Mouse (Mus musculus) T-helper 2 cell (primary cell): ENCODE measurements around the gene Serpina3i.
"Not testable (repeated sequence)": the region's sequence is repeated elsewhere in the genome, so short reads cannot be mapped to it uniquely, and the experiment has no call there.

Source experiments
- in situ Hi-C: fragments of 300-600 bp; cut with MboI, MseI; formaldehyde crosslinking; loops from one replicate; pipeline ENCODE4 v1.15.1; 2025; ENCODE audit warnings: high pct_unique_total_duplicates

The Serpina3i gene

GRCm38 (mm10) chr12:104262863-104263262 is at the start of gene Serpina3i:
Gene Serpina3i, plus strand, starts transcription at chr12:104263122.
- in situ Hi-C loops: no loop called here

- in situ Hi-C loops: no loop called here
These were observed 49.1 kb upstream of the Serpina3i start for GRCm38 (mm10) chr12:104213689-104214444.

DNA sequence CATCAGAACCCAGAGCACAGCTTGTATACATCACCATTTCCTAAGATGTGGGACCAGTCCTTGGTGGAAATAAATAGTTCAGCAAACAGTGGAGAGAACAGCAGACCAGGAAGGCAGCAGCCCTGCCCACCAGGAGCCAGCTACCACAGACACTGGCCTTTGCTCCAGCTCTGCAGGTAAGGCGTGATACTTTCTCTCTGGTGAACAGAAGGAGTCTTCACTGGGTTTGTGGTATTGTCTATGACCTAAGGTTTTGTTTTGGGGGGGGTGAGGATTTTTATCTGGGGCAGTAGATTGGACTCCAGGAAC is 48.5 kb upstream of the Serpina3i start, which contains the start of gene Serpina3f:
Serpina3f (plus strand) TSS at position 100 of the 309 bp plus-strand sequence.
- in situ Hi-C loops: no loop called here

GRCm38 (mm10) chr12:104215249-104215648 is 47.7 kb upstream of the Serpina3i start:
- in situ Hi-C loops: no loop called here

DNA sequence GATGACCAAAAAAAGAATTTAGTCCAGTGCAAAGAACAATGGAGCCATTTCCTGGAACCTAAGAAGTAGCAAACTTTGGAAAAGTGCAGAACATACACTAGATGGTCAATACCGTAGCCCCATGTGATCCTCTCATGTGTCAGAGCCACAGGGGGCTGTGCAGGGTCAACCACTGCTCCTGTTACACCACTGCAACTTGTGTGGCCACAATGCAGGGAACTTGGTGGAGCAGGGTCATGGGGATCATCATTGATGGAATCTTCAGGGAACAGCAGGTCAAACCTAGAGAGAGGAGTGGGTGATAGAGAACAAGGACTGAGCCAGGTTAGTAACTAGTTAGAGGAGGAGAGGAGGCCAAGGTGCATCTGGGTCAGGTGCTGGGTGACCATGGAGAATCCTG is 41.3 kb upstream of the Serpina3i start:
- in situ Hi-C loops: no loop called here

DNA sequence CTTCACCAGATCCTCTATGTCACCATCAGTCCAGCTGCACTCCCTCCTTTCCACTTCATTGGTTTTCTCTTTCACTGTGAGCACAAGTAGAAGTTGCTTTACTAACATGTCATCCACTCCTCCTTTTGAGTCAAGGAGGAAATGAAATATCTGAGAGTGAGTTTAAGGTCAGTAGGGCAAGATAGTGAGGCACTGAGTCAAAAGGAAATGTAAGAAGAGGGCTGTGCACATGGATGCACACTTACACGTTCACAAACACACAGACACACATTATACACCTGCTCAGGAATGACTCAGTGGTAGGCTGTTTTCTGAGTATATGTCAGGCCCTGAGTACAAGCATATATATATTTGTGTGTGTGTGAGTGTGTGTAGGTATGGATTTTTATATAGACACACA is 39.2 kb upstream of the Serpina3i start:
- in situ Hi-C loops: no loop called here

GRCm38 (mm10) chr12:104224598-104225300 is 38.2 kb upstream of the Serpina3i start:
- in situ Hi-C loops: no loop called here

- in situ Hi-C loops: no loop called here
These were observed 32.2 kb upstream of the Serpina3i start for GRCm38 (mm10) chr12:104230762-104231161.

DNA sequence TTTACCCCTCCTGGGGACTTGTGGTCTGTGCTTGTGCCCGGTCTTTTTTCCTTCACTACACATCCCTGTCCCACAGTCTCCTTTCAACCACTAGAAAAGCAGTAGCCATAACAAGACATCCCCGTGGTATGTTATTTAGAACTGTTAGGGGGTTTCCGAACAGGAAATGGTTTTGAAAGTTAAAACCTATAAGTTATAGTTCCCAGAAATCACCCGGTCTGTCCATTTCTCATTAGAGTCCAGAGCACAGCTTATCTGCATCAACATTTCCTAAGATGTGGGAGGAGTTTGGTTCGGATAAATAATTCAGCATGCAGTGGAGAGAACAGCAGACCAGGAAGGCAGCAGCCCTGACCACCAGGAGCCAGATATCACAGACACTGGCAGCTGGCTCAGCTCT is 27.0 kb upstream of the Serpina3i start, which contains the start of gene Serpina3g:
Serpina3g (plus strand) TSS at position 331 of the 400 bp plus-strand sequence.
- in situ Hi-C loops: no loop called here

DNA sequence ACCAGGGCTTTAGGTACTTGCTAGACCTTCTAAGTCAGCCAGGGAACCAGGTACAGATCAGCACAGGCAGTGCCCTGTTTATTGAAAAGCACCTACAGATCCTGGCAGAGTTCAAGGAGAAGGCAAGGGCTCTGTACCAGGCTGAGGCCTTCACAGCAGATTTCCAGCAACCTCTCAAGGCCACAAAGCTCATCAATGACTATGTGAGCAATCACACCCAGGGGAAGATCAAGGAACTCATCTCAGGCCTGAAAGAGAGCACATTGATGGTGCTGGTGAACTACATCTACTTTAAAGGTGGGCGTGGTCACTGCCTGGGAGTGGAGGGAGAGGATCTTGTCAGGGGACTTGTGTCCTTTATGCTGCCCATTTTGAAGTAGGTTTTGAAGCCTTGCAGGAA is 24.9 kb upstream of the Serpina3i start:
- in situ Hi-C loops: not testable (repeated sequence)

DNA sequence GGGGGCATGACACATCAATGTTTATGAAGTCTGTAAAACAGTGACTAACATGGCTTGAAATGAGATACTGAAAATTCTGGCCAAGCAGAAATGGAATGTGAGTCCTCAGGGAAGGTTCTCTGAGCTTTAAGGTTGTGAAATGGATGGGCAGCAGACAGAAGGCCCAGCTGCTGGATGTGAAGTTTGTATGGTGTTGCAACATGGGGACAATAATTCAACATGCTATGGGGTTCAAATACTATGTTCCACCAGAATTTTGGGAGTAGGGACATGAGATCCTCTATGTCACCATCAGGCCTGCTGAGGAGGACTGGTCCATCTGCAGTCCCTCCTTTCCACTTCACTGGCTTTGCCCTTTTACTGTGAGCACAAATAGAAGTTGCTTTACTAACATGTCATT is 19.6 kb upstream of the Serpina3i start:
- in situ Hi-C loops: no loop called here

- in situ Hi-C loops: no loop called here
These were observed 17.8 kb upstream of the Serpina3i start for GRCm38 (mm10) chr12:104245092-104245491.

- in situ Hi-C loops: no loop called here
These were observed 17.3 kb upstream of the Serpina3i start for GRCm38 (mm10) chr12:104245595-104245994.

GRCm38 (mm10) chr12:104247553-104248002 is 15.3 kb upstream of the Serpina3i start:
- in situ Hi-C loops: no loop called here

GRCm38 (mm10) chr12:104248231-104248630 is 14.7 kb upstream of the Serpina3i start:
- in situ Hi-C loops: no loop called here

DNA sequence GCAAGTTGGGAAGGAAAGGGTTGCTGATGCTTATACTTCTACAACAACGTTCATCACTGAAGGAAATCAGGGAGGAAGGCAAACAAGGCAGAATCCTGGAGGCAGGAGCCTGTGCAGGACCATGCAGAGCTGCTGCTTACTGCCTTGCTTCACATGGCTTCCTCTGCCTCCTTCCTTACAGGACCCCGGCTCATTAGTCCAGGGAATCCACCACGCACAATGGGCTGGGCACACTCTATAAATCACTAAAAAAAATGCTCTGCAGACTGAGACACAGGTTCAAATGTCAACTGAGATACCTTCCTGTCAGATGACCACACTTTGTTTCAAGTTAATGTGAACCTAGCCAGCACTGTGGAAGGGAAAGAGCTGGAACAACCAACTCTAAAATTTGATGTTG is 1.9 kb upstream of the Serpina3i start:
- in situ Hi-C loops: no loop called here

DNA sequence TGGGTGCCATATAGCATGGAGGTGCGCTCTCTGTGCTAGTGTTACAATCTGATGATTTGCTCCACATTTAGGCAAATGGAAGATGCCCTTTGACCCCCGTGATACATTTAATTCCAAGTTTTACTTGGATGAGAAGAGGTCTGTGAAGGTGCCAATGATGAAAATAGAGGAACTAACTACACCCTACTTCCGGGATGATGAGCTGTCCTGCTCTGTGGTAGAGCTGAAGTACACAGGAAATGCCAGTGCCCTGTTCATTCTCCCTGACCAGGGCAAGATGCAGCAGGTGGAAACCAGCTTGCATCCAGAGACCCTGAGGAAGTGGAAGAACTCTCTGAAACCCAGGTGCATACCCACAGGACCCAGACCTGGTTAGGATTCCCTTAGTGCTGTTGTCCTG is 3.5 kb downstream of the Serpina3i start:
- in situ Hi-C loops: no loop called here

GRCm38 (mm10) chr12:104278216-104279055 is 15.5 kb downstream of the Serpina3i start:
- in situ Hi-C loops: no loop called here

DNA sequence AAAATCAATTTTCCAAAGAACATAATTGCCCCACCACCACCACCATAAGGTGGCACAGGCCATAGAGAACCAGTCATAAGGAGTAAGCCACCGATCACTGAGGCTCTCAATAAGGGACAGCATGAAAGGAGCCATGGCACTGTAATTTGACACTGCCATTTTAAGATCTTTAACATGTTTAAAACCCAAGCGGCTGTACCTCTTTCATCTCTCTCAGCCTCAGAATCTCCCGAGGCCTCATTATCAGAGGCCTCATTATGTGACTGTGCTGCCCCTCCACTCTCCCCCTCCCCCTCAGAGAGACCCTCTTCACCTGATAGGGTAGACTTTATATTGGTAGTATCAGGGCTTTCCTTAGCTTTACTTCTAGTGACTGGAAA is 16.1 kb downstream of the Serpina3i start:
- in situ Hi-C loops: no loop called here

DNA sequence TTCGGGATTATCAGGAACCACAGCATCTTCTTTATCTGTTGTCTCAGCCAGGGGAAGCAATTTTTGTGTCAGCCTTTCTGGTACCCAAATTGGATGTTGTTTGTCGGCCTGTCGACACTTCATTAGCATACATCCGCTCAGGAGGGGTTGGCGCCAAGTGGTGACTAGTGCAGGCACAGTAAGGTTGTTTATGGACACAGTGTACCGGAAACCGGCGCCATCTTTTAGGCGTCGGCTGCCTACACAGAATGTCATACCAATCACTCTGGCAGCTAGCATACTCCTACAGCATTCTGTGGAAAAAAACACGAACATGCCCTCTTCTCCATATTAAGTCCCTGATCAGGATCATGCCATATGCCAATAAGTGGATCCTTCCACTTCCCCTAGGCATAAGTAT is 20.5 kb downstream of the Serpina3i start:
- in situ Hi-C loops: no loop called here

GRCm38 (mm10) chr12:104288336-104288735 is 25.4 kb downstream of the Serpina3i start:
- in situ Hi-C loops: no loop called here

GRCm38 (mm10) chr12:104289872-104290271 is 26.9 kb downstream of the Serpina3i start:
- in situ Hi-C loops: no loop called here
